Mouse (Mus musculus) forebrain, postnatal 0 days (tissue): Measurements from ENCODE around the gene 4930595M18Rik. TPM values are rescaled to one million over a fixed set of nuclear protein-coding genes. Genes with fewer than 3 reads are reported as not detected.

Experiments used
- ATAC-seq: fragments of 200-750 bp; cut with Nextera tagmentation; 2 replicates; pipeline ENCODE4 v1.8.0; 2017; ENCODE audit warnings: mild to moderate bottlenecking, moderate library complexity
- DNase-seq: peaks from one replicate; pipeline ENCODE4 v3.0.0-alpha.2; 2015
- H3K27ac ChIP-seq: fragments of 300-500 bp; sonication (generic); 2 replicates; pipeline ENCODE4 v1.5.1; 2014; ENCODE audit warnings: low read depth, mild to moderate bottlenecking, antibody characterized with exemption, low read length, moderate library complexity, mixed read lengths
- H3K27me3 ChIP-seq: fragments of 300-500 bp; sonication (generic); 2 replicates; pipeline ENCODE4 v1.6.1; 2014; ENCODE audit warnings: mild to moderate bottlenecking, low read length, mixed read lengths; ENCODE audit not compliant: insufficient read depth
- H3K36me3 ChIP-seq: fragments of 300-500 bp; sonication (generic); 2 replicates; pipeline ENCODE4 v1.6.1; 2014; ENCODE audit warnings: mild to moderate bottlenecking, moderate library complexity; ENCODE audit not compliant: insufficient read depth
- H3K4me1 ChIP-seq: fragments of 300-500 bp; sonication (generic); 2 replicates; pipeline ENCODE4 v1.6.1; 2014; ENCODE audit warnings: antibody characterized with exemption; ENCODE audit not compliant: insufficient read depth
- H3K4me2 ChIP-seq: fragments of 300-500 bp; sonication (generic); 2 replicates; pipeline ENCODE4 v1.6.1; 2014; ENCODE audit warnings: low read depth, mild to moderate bottlenecking, moderate library complexity
- H3K4me3 ChIP-seq: fragments of 300-500 bp; sonication (generic); 2 replicates; pipeline ENCODE4 v1.5.1; 2014; ENCODE audit warnings: low read depth, low read length, mixed read lengths
- H3K9ac ChIP-seq: fragments of 300-500 bp; sonication (generic); 2 replicates; pipeline ENCODE4 v1.6.1; 2014; ENCODE audit warnings: mild to moderate bottlenecking
- H3K9me3 ChIP-seq: fragments of 300-500 bp; sonication (generic); 2 replicates; pipeline ENCODE4 v1.6.1; 2016; ENCODE audit warnings: low read length
- CTCF ChIP-seq: sonication (generic); IDR thresholded peaks from 2 replicates; pipeline ENCODE4 v1.5.1; 2016; ENCODE audit warnings: antibody characterized with exemption, control low read depth, low read depth
- WGBS: fragments of 180-500 bp; shearing (Covaris S2); extraction: QIAGEN DNeasy Blood & Tissue Kit; methylation state at CpG from one replicate; pipeline ENCODE4 v1.1.7; 2014; 5-methylcytosine and 5-hydroxymethylcytosine counted together
- polyA plus RNA-seq: library from polyadenylated mRNA; unstranded; fragments of >200 nt; fragmentation: Nextera tagmentation; extraction: Ambion mirVana; gene quantifications from 2 replicates; pipeline ENCODE4 v1.2.1, GENCODE M21; 2015
- total RNA-seq: library from RNA; depleted of rRNA; stranded (reverse); fragments of >200 nt; gene quantifications from 2 replicates; pipeline ENCODE4 v1.2.3, GENCODE M21; 2014; rRNA removed

4930595M18Rik gene
- total RNA-seq (not detected in 2 replicates), polyA plus RNA-seq (not detected in 2 replicates)

DNA sequence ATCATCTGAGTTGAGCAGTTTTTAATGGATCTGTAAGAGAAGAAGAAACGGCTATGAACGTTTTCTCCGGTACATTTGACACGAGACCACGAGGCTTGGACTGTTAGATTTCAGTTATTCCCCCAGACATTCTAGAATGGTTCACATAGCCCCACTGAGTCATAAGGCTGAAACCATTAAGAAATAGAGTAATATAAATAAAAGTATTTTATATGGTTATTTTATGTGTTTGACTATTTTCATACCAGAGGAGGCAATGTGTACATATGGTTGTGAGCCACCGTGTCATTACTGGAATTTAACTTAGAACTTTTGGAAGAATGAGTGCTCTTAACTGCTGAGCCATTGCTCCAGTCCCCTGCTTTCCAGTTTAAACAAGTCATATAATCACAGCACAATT is at the start of gene 4930595M18Rik:
TSS of gene 4930595M18Rik (minus strand) at position 101 of the 400 bp plus-strand sequence.
- 91% methylated on average over 6 of the region's 6 CpGs for WGBS
- Histone ChIP-seq H3K9me3 (no peaks in the 10 kb centered on the region), H3K4me3 (no peak within 1 kb of the TSS), H3K4me1 (no peaks in the 10 kb centered on the region), H3K27me3 (no peaks in the 10 kb centered on the region), H3K27ac (no peak within 1 kb of the TSS), H3K36me3 (no peaks in the 10 kb centered on the region), H3K4me2 (no peak within 1 kb of the TSS), H3K9ac (no peak within 1 kb of the TSS)
- no peak for TF ChIP-seq CTCF
- no peak for ATAC-seq
- no peak for DNase-seq

DNA sequence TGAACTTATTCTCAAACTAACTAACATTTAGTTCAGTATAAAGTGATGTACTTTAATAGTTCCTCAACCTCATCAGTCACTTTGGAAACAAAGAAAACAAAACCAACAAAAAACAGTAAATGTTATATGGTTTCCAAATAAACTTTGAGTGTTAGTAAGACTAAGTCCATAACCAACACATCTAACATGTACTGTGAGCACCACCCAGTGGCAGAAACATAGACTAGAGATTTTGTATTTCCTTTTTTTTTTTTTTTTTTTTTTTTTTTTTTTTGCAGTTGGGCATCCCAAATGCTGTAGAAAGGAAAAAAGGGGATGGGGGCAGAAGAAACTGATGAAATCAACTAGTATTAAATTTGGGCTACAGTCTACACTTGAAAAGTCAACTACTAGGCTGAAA is 14.6 kb upstream of the 4930595M18Rik start:
- Histone ChIP-seq H3K27me3 (no peaks in the 10 kb centered on the region), H3K9me3 (no peaks in the 10 kb centered on the region), H3K4me3 (no peak overlapping the region), H3K27ac (no peak overlapping the region), H3K4me1 (no peaks in the 10 kb centered on the region), H3K9ac (no peak overlapping the region), H3K36me3 (no peaks in the 10 kb centered on the region), H3K4me2 (no peak overlapping the region)
- DNase-seq (peak; percentile 49), ATAC-seq (no peak)
- TF ChIP-seq CTCF, result peak; percentile 50
